8 mouse cellular contexts compared by ENCODE assay signal in the genomic region with DNA sequence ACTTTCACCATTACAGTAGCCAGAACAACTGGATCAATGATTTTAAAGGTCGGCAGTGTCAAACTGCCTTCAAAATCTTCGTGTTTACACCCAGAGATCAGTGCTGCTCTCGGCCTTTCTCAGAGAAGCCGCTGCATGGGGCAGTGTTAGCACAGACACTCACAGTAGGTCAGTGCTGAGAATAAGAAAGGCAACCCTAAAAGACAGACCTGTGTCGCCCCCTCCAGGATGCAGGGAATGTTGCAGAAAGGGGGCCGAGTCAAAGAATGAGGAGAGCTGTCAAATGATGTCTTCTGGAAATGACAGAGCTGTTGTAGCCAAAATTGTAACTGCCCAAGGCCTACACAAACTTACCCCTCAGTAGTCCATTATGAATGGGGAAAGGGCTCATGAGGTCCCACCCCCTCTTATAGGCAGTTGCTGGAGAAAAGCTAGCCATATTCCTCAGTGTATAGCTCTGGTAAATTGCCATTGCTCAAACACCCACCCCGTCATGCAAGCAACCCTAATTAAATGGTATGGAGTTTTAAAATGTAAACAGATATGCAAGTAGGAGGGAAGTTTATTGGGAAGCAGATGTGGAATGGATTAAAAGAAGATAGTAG.
DNase-seq lines count a peak whose midpoint lies in the region; ATAC-seq and TF ChIP-seq lines count a peak whose summit lies in the region.

No protein-coding gene starts in this region.

- TF ChIP-seq CTCF in gastrocnemius, adult 2 months (IDR thresholded peaks at IDR 0.05) = peak; percentile 48

- DNase-seq in gastrocnemius, adult 2 months = no peak
- DNase-seq in gastrocnemius, postnatal 25 days = no peak
- DNase-seq in ES-E14 (ENCODE audit: low read depth, low spot score) = peak; percentile 68
- peak; percentile 58 to 67 for DNase-seq in cerebellum, postnatal 10 days
- DNase-seq in naive thymus-derived CD4-positive, alpha-beta T cell, adult 2 months (ENCODE audit: low read depth) = peak; percentile 46
- DNase-seq in urinary bladder, postnatal 10 days (ENCODE audit: low spot score) = no peak

- no peaks in the 10 kb centered on the region for H3K27me3 ChIP-seq in limb, embryonic 12.5 days

- peak; percentile 76 for ATAC-seq in granulocyte monocyte progenitor cell, adult 5-6 weeks (replicated peaks; ENCODE audit: poor library complexity, severe bottlenecking)
- 0 out of 2 replicates have a peak, but pooled peaks have one; percentile 26 for ATAC-seq in limb, embryonic 12.5 days (ENCODE audit: insufficient number of reproducible peaks, insufficient read depth, low FRiP score, low TSS enrichment, low read depth)

- no peak overlapping the region for H3K27ac ChIP-seq in gastrocnemius, adult 2 months
- H3K27ac ChIP-seq in ES-E14 (ENCODE audit: insufficient read depth, low read depth, low read length, poor library complexity, severe bottlenecking) = no peak overlapping the region
- H3K27ac ChIP-seq in limb, embryonic 12.5 days = no peak overlapping the region

- intact Hi-C loops in gastrocnemius, adult 2 months (cut with DNase I) = no loop called here

- no peaks in the 10 kb centered on the region for H3K36me3 ChIP-seq in ES-E14 (ENCODE audit: control insufficient read depth, insufficient read depth, low read length, poor library complexity, severe bottlenecking)
- H3K36me3 ChIP-seq in limb, embryonic 12.5 days = no peaks in the 10 kb centered on the region

- 28% methylated on average over 7 of the region's 7 CpGs for WGBS in limb, embryonic 12.5 days

- in situ Hi-C loops in ES-E14 (cut with MboI; ENCODE audit: low sequenced_read_pairs in 2 of 2, unreplicated experiment in 2 of 2) = no loop called here

- H3K4me2 ChIP-seq in limb, embryonic 12.5 days = no peak overlapping the region

- no peaks in the 10 kb centered on the region for H3K4me1 ChIP-seq in ES-E14 (ENCODE audit: control insufficient read depth in 2 of 2, insufficient read depth in 2 of 2, low read length in 2 of 2, poor library complexity in 1 of 2)
- H3K4me1 ChIP-seq in limb, embryonic 12.5 days (replicated peaks) = no peaks in the 10 kb centered on the region

- no peaks in the 10 kb centered on the region for H3K9me3 ChIP-seq in ES-E14 (ENCODE audit: control insufficient read depth, insufficient read depth, low read depth, low read length)
- H3K9me3 ChIP-seq in limb, embryonic 12.5 days = no peaks in the 10 kb centered on the region

- no peak overlapping the region for H3K4me3 ChIP-seq in gastrocnemius, adult 2 months
- H3K4me3 ChIP-seq in ES-E14 (ENCODE audit: insufficient read depth in 1 of 2, low read depth in 1 of 2, low read length in 2 of 2, poor library complexity in 1 of 2, severe bottlenecking in 1 of 2) = no peak overlapping the region
- H3K4me3 ChIP-seq in limb, embryonic 12.5 days (replicated peaks) = no peak overlapping the region

- H3K9ac ChIP-seq in ES-E14 (ENCODE audit: insufficient read depth, low read depth, low read length, poor library complexity, severe bottlenecking) = no peak overlapping the region
- no peak overlapping the region for H3K9ac ChIP-seq in limb, embryonic 12.5 days (replicated peaks)

TF ChIP-seq in ES-E14, 5 proteins besides CTCF, POLR2A, EP300 and RAD21:
- TF ChIP-seq HCFC1 (IDR thresholded peaks at IDR 0.05; ENCODE audit: borderline replicate concordance, insufficient read depth, low read length) (no peak), ZC3H11A (IDR thresholded peaks at IDR 0.05; ENCODE audit: borderline replicate concordance, low read depth, low read length) (peak; percentile 63; the same call in 1 of the 2 replicates)

Comparison
In these comparisons a context has a peak if more than half of its experiments do, and no peak if none do; other contexts are left out.
1. DNase-seq: peak in ES-E14 (single experiment), cerebellum, postnatal 10 days (2 of 2) and naive thymus-derived CD4-positive, alpha-beta T cell, adult 2 months (single experiment); none in gastrocnemius, adult 2 months (single experiment), gastrocnemius, postnatal 25 days (single experiment) and urinary bladder, postnatal 10 days (single experiment).